ENCODE assay signal across 11 mouse cellular contexts in the genomic region with DNA sequence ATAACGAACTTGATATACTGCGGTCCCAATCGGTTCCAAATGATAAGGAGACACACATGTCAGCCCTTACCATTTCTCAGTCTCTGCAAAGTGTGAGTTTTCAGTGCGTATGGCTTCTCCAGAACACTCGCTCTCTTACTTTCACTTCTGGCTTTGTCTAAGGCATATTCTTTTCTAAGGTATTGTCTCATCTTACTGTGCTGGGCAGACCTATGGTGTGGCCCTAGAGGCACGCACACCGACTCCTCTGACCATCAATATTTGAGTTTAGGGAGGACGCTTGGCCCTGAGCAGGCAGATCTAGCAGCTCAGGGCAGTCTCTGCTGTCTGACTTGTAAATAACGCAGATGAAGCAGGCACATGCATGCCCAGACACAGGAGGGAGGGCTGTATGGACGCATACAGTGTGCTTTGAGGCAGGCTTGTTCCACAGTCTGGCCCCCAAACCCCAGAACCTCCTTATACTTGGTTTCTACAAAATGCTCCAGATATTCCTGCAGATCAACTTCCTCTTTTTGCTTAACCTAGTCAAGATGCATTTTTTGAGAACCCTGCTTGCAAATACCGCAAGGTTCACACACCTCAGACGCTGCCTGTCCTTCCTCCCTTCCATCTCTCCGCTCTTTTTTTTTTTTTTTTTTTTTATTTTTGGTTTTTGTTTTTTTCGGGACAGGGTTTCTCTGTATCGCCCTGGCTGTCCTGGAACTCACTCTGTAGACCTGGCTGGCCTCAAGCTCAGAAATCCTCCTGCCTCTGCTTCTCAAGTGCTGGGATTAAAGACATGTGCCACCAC. TPM values are rescaled to one million over a fixed set of nuclear protein-coding genes. Genes with fewer than 3 reads are reported as not detected.
DNase-seq lines count a peak whose midpoint lies in the region; ATAC-seq lines count a peak whose summit lies in the region.
"Had no signal": no experiment of that assay in that cellular context is flagged by ENCODE, and none has a peak within 500 bp of the region (broad histone marks: within the 10 kb centered on the region; RNA-seq: fewer than 3 reads in every experiment).

No protein-coding gene starts in this region.

- ATAC-seq in CD4-positive, CD25-positive, alpha-beta regulatory T cell, adult 4 months: peak; percentile 60
- ATAC-seq in hematopoietic stem cell, adult 5-6 weeks (replicated peaks in 1 of 2; ENCODE audit: insufficient read depth in 1 of 2, low FRiP score in 2 of 2, low TSS enrichment in 1 of 2, low read depth in 1 of 2, poor library complexity in 2 of 2, severe bottlenecking in 2 of 2): peak; percentile 70 to 80
- no peak for ATAC-seq in cerebellum, adult (ENCODE audit: insufficient number of reproducible peaks, low FRiP score, low TSS enrichment)
- ATAC-seq: forebrain, embryonic 14.5 days had no signal

- intact Hi-C loops in left cerebral cortex, postnatal 36 days (cut with DNase I): no loop called here

- peak; percentile 48 to 56 for DNase-seq in B cell, adult 2 months
- peak; percentile 30 to 33 for DNase-seq in natural killer cell, adult 2 months (ENCODE audit: low spot score in 2 of 2)
- no peak for DNase-seq in lung, postnatal 10 days
- DNase-seq in urinary bladder, adult 18-20 months (ENCODE audit: low spot score in 2 of 2): no peak
- DNase-seq in left cerebral cortex, postnatal 36 days (ENCODE audit: low spot score in 2 of 2): no peak
- DNase-seq: kidney, adult 18-20 months; lung, embryonic 14.5 days had no signal

RNA-seq across cellular contexts. Expression of a gene that starts 8.0 kb away (rescaled TPM):
- polyA plus RNA-seq in CD4-positive, CD25-positive, alpha-beta regulatory T cell, adult 4 months (2017; shearing (Covaris generic)): 10 to 100 TPM in 1 of 2 experiments, 1 to 10 TPM in 1; 9.7 to 18.9 TPM
- 36.1 and 49.3 TPM in 2 replicates for total RNA-seq in hematopoietic stem cell, adult 5-6 weeks (2017)
- total RNA-seq in left cerebral cortex, postnatal 36 days (2021): 10 to 100 TPM; 28.3 to 34.3 TPM

RNA-seq across cellular contexts. Expression of a gene that starts 58.2 kb away (rescaled TPM):
- polyA plus RNA-seq in CD4-positive, CD25-positive, alpha-beta regulatory T cell, adult 4 months (2017; shearing (Covaris generic)): 10 to 100 TPM; 18.1 to 24.9 TPM
- 14.1 and 35.0 TPM in 2 replicates for total RNA-seq in hematopoietic stem cell, adult 5-6 weeks (2017)
- total RNA-seq in left cerebral cortex, postnatal 36 days (2021): 1 to 10 TPM; 3.1 to 3.3 TPM

Comparison
In these comparisons a context has a peak if more than half of its experiments do, and no peak if none do; other contexts are left out.
1. DNase-seq: peak in B cell, adult 2 months (2 of 2) and natural killer cell, adult 2 months (2 of 2); none in lung, postnatal 10 days (single experiment), urinary bladder, adult 18-20 months (0 of 2) and left cerebral cortex, postnatal 36 days (0 of 2).